Mouse (Mus musculus) liver, embryonic 14.5 days (tissue): ENCODE data around the gene Smg1.

Experiments
- CTCF ChIP-seq: IDR thresholded peaks from 2 replicates; pipeline ENCODE4 v1.5.1; 2016; ENCODE audit warnings: antibody characterized with exemption, low read depth, control low read depth
- EP300 ChIP-seq: IDR thresholded peaks from 2 replicates; pipeline ENCODE4 v1.6.1; 2016; ENCODE audit warnings: antibody characterized with exemption, low read depth

- TF ChIP-seq CTCF (no peak), EP300 (no peak)
Measured at GRCm38 (mm10) chr7:118115533-118115876, 128.0 kb downstream of the Smg1 start.
